31 mouse cellular contexts compared by ENCODE assay signal in the genomic region with DNA sequence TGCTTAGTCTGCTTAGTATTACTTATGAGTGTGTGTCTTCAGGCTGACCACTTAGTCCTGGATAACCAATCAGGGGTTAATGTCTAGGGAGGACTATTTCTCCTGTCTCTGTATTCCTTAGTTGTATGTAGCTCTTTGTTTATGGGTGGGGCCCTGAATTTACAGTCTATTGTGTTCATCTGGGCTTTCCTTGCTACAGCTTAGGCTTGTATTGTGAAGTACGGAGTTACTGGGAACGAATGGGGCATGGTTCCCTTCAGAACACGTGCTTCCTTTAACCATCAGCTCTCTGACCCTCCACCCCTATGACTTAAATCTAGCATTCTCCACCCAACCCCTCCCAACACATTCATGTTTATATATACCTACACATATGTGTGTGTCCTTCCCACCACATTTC.
DNase-seq lines count a peak whose midpoint lies in the region; ATAC-seq and TF ChIP-seq lines count a peak whose summit lies in the region.
"Had no signal": no experiment of that assay in that cellular context is flagged by ENCODE, and none has a peak within 500 bp of the region (broad histone marks: within the 10 kb centered on the region; RNA-seq: fewer than 3 reads in every experiment).

No protein-coding gene starts in this region.

- DNase-seq in kidney, adult 2 months, result no peak
- no peak for DNase-seq in kidney, postnatal 14 days
- DNase-seq in lung, embryonic 14.5 days, result peak; percentile 21
- no peak for DNase-seq in lung, postnatal 14 days
- peak; percentile 78 for DNase-seq in midbrain, embryonic 11.5 days (ENCODE audit: low spot score, missing footprints)
- no peak for DNase-seq in layer of hippocampus, postnatal 14 days (ENCODE audit: low spot score in 2 of 2)
- DNase-seq: adrenal gland, postnatal 14 days; cerebellum, adult 11-12 months; cerebellum, adult 9-11 months; forebrain, postnatal 0 days; heart, adult 2 months; heart, postnatal 14 days; kidney, adult 18-20 months; kidney, postnatal 25 days; layer of hippocampus, postnatal 36 days; left cerebral cortex, postnatal 4 days; right cerebral cortex, postnatal 4 days; thymus, adult 18-20 months; thymus, postnatal 25 days had no signal

- H3K79me2 ChIP-seq in macrophage (ENCODE audit: inconsistent target), result peaks cover 77% of the 10 kb centered on the region

- ATAC-seq in lung, embryonic 14.5 days (ENCODE audit: insufficient read depth), result peak; percentile 14; the same call in 1 of the 2 replicates
- no peak for ATAC-seq in midbrain, embryonic 11.5 days (ENCODE audit: low FRiP score)
- ATAC-seq in midbrain, embryonic 15.5 days (replicated peaks), result no peak
- ATAC-seq: forebrain, postnatal 0 days; hindbrain, embryonic 16.5 days; Patski had no signal

- no peaks in the 10 kb centered on the region for H3K9me3 ChIP-seq in lung, embryonic 14.5 days (ENCODE audit: low read depth, low read length)
- no peaks in the 10 kb centered on the region for H3K9me3 ChIP-seq in midbrain, embryonic 11.5 days (ENCODE audit: control insufficient read depth, low read length)
- no peaks in the 10 kb centered on the region for H3K9me3 ChIP-seq in midbrain, embryonic 15.5 days
- H3K9me3 ChIP-seq: embryonic facial prominence, embryonic 13.5 days; hindbrain, embryonic 10.5 days; midbrain, embryonic 10.5 days; neural tube, embryonic 12.5 days had no signal

- WGBS in kidney, adult 2 months, result 68% methylated on average over 3 of the region's 3 CpGs
- WGBS in lung, embryonic 14.5 days, result 45% methylated on average over 3 of the region's 3 CpGs
- WGBS in midbrain, embryonic 11.5 days, result 87% methylated on average over 3 of the region's 3 CpGs
- 68% methylated on average over 3 of the region's 3 CpGs for WGBS in midbrain, embryonic 15.5 days
- 61% methylated on average over 3 of the region's 3 CpGs for WGBS in macrophage (ENCODE audit: missing documents)

- no peak overlapping the region for H3K4me3 ChIP-seq in kidney, adult 2 months (ENCODE audit: insufficient read depth, low read depth, low read length)
- no peak overlapping the region for H3K4me3 ChIP-seq in lung, embryonic 14.5 days (ENCODE audit: low read depth, low read length)
- H3K4me3 ChIP-seq in midbrain, embryonic 11.5 days (ENCODE audit: low read depth, low read length), result no peak overlapping the region
- H3K4me3 ChIP-seq in midbrain, embryonic 15.5 days, result no peak overlapping the region
- no peak overlapping the region for H3K4me3 ChIP-seq in macrophage (ENCODE audit: inconsistent target)
- H3K4me3 ChIP-seq: embryonic facial prominence, embryonic 13.5 days; erythroblast, embryonic 14.5 days; heart, adult 2 months; hindbrain, embryonic 10.5 days; midbrain, embryonic 10.5 days; myocyte; neural tube, embryonic 12.5 days had no signal

- 0 out of 2 replicates have a peak overlapping the region, but pooled peaks have one; percentile 52 for H3K27ac ChIP-seq in kidney, adult 2 months (ENCODE audit: insufficient read depth, low read depth, low read length)
- H3K27ac ChIP-seq in lung, embryonic 14.5 days (ENCODE audit: low read depth), result 0 out of 2 replicates have a peak overlapping the region, but pooled peaks have one; percentile 30
- no peak overlapping the region for H3K27ac ChIP-seq in midbrain, embryonic 11.5 days (ENCODE audit: low read depth, low read length)
- no peak overlapping the region for H3K27ac ChIP-seq in midbrain, embryonic 15.5 days
- H3K27ac ChIP-seq in macrophage, result peak overlapping the region; percentile 93
- H3K27ac ChIP-seq: embryonic facial prominence, embryonic 13.5 days; heart, adult 2 months; hindbrain, embryonic 10.5 days; midbrain, embryonic 10.5 days; neural tube, embryonic 12.5 days; stomach, postnatal 0 days had no signal

- TF ChIP-seq CTCF in kidney, adult 2 months (conservative IDR thresholded peaks at IDR 0.05; ENCODE audit: insufficient read depth, insufficient read length, low read depth, low read length), result no peak
- TF ChIP-seq CTCF in lung, embryonic 14.5 days (IDR thresholded peaks at IDR 0.05; ENCODE audit: low read depth), result no peak

- H3K36me3 ChIP-seq in kidney, adult 2 months (ENCODE audit: control insufficient read depth, insufficient read depth, low read length), result no peaks in the 10 kb centered on the region
- H3K36me3 ChIP-seq in lung, embryonic 14.5 days (ENCODE audit: insufficient read depth), result no peaks in the 10 kb centered on the region
- H3K36me3 ChIP-seq in midbrain, embryonic 11.5 days (ENCODE audit: control insufficient read depth, insufficient read depth, low read length), result no peaks in the 10 kb centered on the region
- H3K36me3 ChIP-seq in midbrain, embryonic 15.5 days (replicated peaks), result no peaks in the 10 kb centered on the region
- H3K36me3 ChIP-seq in macrophage (ENCODE audit: inconsistent target), result peaks cover 44% of the 10 kb centered on the region
- H3K36me3 ChIP-seq: embryonic facial prominence, embryonic 13.5 days; G1E; hindbrain, embryonic 10.5 days; midbrain, embryonic 10.5 days; neural tube, embryonic 12.5 days had no signal

- no peak overlapping the region for H3K9ac ChIP-seq in lung, embryonic 14.5 days
- no peak overlapping the region for H3K9ac ChIP-seq in midbrain, embryonic 11.5 days (ENCODE audit: low read length)
- H3K9ac ChIP-seq in midbrain, embryonic 15.5 days, result no peak overlapping the region
- H3K9ac ChIP-seq: embryonic facial prominence, embryonic 13.5 days; forebrain, postnatal 0 days; neural tube, embryonic 12.5 days had no signal

- H3K27me3 ChIP-seq in kidney, adult 2 months (replicated peaks; ENCODE audit: control insufficient read depth, insufficient read depth, low read length), result no peaks in the 10 kb centered on the region
- no peaks in the 10 kb centered on the region for H3K27me3 ChIP-seq in lung, embryonic 14.5 days (ENCODE audit: insufficient read depth, low read length)
- H3K27me3 ChIP-seq in midbrain, embryonic 11.5 days (ENCODE audit: control insufficient read depth, insufficient read depth, low read length), result no peaks in the 10 kb centered on the region
- H3K27me3 ChIP-seq in midbrain, embryonic 15.5 days (replicated peaks), result no peaks in the 10 kb centered on the region
- H3K27me3 ChIP-seq: embryonic facial prominence, embryonic 13.5 days; neural tube, embryonic 12.5 days; Patski had no signal

- no peak for TF ChIP-seq POLR2A in kidney, adult 2 months (IDR thresholded peaks at IDR 0.05; ENCODE audit: low read depth, low read length)

- no peak overlapping the region for H3K4me2 ChIP-seq in lung, embryonic 14.5 days
- no peak overlapping the region for H3K4me2 ChIP-seq in midbrain, embryonic 11.5 days
- H3K4me2 ChIP-seq in midbrain, embryonic 15.5 days, result no peak overlapping the region
- H3K4me2 ChIP-seq: embryonic facial prominence, embryonic 13.5 days; neural tube, embryonic 12.5 days had no signal

- H3K4me1 ChIP-seq in kidney, adult 2 months (ENCODE audit: control insufficient read depth, insufficient read depth, low read length), result no peaks in the 10 kb centered on the region
- H3K4me1 ChIP-seq in lung, embryonic 14.5 days (ENCODE audit: insufficient read depth), result peaks cover 7% of the 10 kb centered on the region; the same call in 1 of the 2 replicates
- H3K4me1 ChIP-seq in midbrain, embryonic 11.5 days (ENCODE audit: control insufficient read depth, insufficient read depth, low read length), result no peaks in the 10 kb centered on the region
- H3K4me1 ChIP-seq in midbrain, embryonic 15.5 days, result no peaks in the 10 kb centered on the region
- H3K4me1 ChIP-seq: embryonic facial prominence, embryonic 13.5 days; hindbrain, embryonic 10.5 days; midbrain, embryonic 10.5 days; neural tube, embryonic 12.5 days had no signal

Comparison
In these comparisons a context has a peak if more than half of its experiments do, and no peak if none do; other contexts are left out.
1. DNase-seq: peak in lung, embryonic 14.5 days (single experiment) and midbrain, embryonic 11.5 days (single experiment); none in kidney, adult 2 months (single experiment), kidney, postnatal 14 days (single experiment), lung, postnatal 14 days (single experiment) and layer of hippocampus, postnatal 14 days (0 of 2).
2. H3K27ac ChIP-seq: peak in kidney, adult 2 months (single experiment), lung, embryonic 14.5 days (single experiment) and macrophage (single experiment); none in midbrain, embryonic 11.5 days (single experiment) and midbrain, embryonic 15.5 days (single experiment).